Mouse (Mus musculus): ENCODE data around the gene Trappc4. TPM values are rescaled to one million over a fixed set of nuclear protein-coding genes. Genes with fewer than 3 reads are reported as not detected.
"Not testable (repeated sequence)": the region's sequence is repeated elsewhere in the genome, so short reads cannot be mapped to it uniquely, and the experiment has no call there.

Trappc4 gene
- total RNA-seq (2021) = 10 to 100 TPM; 41.4 to 42.4 TPM

DNA sequence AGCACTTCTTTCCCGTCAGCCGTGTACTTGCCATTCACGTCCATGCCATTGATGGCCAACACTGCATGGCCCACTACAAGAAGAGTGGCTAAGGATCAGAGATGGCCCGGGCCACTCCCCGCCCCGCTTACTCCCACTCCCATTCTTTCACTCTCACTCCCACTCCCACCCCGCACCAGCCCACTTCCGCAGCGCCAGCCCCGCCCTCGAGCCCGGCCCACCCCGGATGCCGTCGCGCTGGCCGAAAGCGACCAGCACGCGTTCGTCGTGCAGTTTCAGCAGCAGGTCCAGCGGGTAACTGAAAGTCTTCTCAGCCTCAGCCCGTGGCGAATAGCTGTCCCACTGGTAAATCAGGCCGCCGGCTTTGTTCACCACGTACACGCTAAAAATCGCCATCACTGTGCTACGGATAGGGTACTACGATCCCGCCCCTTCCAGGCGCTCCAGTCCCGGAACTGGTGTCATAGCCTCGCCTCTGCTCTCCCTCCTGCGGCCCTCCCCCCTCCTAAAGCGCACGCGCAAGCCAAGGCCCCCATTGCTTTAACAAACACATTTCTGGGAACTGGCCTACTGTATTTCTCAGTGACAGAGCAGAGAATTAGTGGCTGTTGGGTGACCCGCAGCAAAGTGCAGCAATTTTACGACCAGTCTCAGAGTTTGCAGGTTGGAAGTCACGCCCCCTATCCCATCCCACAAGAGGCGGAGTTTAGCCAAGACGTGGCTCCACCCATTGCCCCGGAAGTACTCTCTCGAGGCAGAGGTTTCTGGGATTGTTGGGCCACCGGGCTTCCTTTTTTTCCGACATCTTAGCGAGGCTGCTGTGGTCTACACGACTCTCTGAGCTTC, at the start of gene Trappc4, which contains the start of gene Rps25:
TSS of gene Trappc4 (minus strand) at position 695 of the 846 bp plus-strand sequence.
TSS of gene Rps25 (plus strand) at position 234 of the 846 bp plus-strand sequence.
- peak; percentile 94 for DNase-seq

- DNase-seq = no peak
Observed at GRCm38 (mm10) chr9:44454891-44455220, 47.5 kb upstream of the Trappc4 start, which contains the start of gene Upk2. Upk2 (minus strand) TSS chr9:44454976.

GRCm38 (mm10) chr9:44454132-44454890, 46.9 kb upstream of the Trappc4 start:
- peak; percentile 91 for DNase-seq

- DNase-seq = no peak
Observed at GRCm38 (mm10) chr9:44450387-44450786, 43.0 kb upstream of the Trappc4 start.

DNA sequence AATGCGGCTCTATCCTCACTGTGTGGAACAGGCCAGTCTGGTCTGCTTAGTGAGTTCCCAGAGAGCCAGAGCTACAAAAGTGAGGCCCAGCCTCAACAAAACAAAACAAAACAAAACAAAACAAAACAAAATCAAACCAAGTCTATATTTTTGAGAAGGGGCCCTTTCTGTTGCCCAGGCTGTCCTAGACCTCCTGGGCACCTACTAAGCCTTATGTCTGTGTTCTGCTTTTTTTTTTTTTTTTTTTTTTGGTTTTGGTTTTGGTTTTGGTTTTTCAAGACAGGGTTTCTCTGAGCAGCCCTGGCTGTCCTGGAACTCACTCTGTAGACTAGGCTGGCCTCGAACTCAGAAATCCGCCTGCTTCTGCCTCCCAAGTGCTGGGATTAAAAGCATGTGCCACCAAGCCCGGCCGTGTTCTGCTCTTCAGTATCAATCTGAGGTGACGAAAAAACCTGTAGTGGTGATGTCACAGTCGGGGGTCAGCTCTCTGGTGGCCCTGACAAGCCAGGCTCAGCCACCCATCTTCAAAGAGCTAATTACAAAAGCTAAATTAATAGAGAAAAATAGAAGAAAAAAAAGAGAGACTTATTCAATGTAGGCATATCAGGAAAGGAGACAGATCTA, 37.1 kb upstream of the Trappc4 start:
- DNase-seq = not testable (repeated sequence)

DNA sequence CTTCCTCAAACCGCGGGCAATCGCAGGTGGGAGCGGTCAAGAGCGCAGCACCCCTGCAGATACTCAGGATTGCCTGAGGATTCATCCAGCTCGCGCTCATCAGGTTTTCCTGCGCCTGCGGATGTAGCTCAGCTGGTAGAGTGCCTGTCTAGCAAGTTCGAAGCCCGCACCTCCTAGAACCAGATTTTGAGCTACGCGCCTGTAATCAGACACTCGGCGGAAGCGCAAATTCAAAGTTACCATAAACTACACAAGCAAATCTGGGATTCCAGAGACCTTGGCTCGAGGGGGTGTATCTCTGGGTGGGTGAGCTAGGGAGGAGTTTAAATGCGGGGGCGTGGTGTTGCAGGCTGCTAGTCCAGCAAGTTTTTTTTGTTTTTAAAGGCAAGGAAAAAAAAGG, 33.6 kb upstream of the Trappc4 start, which contains the start of gene Foxr1:
TSS of gene Foxr1 (minus strand) at position 176 of the 400 bp plus-strand sequence.
- no peak for DNase-seq

DNA sequence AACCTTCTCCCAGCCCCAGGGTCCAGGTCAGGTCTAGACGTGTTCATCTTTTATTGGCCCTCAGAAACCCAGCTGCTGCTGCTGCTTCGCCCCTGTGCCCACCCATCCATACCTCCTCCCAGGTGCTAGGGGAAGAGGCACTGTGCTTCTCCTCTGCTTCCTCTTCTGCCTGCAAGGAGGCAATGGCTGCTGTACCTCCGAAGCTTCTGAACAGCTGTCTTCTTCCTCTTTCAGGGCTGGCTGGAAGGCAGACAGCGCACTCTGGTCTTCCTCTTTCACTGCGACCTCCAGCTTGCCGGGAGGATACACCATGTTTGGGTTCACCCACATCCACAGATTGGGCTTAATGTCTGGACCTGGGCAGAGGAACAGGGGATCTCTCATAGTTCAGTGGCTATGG, 28.3 kb upstream of the Trappc4 start:
- DNase-seq = no peak

- no peak for DNase-seq
Observed at GRCm38 (mm10) chr9:44432577-44433185, 25.3 kb upstream of the Trappc4 start.

DNA sequence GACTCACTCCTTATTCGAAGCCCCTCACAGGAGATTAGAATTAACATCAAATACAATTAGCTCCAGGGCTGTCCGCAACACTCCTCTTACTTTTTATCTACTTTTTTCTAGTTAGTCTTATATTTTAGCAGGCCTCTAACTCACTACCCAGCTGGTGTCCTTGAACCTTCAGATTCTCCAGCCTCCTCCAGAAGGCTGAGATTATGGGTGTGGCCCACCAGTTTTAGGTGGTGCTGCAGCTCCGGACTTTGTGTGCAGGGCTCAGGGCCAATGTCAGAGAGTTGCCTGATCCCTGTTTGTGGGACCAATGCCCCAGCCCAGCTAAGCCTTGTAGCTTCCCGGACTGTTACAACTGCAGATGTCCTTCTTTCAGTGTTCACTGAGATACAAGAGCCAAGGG, 16.2 kb upstream of the Trappc4 start:
- DNase-seq = no peak

- DNase-seq = no peak
Observed at GRCm38 (mm10) chr9:44420280-44420898, 13.0 kb upstream of the Trappc4 start.

GRCm38 (mm10) chr9:44419730-44420129, 12.3 kb upstream of the Trappc4 start:
- DNase-seq = not testable (repeated sequence)

DNA sequence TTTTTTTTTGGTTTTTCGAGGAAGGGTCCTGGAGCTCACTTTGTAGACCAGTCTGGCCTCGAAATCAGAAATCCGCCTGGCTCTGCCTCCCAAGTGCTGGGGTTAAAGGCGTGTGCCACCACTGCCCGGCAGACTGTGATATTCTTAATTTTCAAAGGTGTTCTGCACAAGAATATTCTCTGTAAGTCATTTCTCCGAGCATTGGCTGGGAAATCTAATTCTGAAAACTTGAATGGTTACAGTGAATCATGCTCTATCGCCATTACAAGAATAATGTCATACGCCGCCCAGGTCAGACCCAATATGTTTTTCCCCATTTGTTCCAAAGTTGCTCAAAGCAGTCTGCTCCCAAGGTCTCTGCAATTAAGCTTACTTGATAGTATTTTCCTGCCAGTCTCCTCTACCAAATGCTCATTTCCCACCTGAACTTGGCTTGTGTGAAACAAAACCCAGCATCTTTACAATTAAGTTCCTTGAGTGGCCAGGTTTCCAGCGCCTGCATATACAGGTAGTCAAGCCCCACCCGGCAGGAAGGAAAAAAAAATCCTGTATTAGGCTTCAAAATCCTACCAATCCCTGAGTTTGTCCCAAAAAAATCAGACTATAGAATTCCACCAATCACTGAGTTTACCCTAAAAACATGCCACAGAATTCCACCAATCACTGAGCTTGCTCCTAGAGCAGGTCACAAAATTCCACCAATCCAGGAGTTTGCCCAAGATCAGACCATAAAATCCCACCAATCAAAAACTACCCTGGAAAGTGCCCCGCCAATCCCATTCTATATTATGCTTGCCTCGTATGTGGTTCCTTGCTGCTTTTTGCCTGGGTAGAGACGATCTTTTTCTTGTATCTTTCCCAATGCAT, 11.4 kb upstream of the Trappc4 start, which contains the start of gene Ccdc84:
TSS of gene Ccdc84 (minus strand) at position 51 of the 867 bp plus-strand sequence.
- no peak for DNase-seq

DNA sequence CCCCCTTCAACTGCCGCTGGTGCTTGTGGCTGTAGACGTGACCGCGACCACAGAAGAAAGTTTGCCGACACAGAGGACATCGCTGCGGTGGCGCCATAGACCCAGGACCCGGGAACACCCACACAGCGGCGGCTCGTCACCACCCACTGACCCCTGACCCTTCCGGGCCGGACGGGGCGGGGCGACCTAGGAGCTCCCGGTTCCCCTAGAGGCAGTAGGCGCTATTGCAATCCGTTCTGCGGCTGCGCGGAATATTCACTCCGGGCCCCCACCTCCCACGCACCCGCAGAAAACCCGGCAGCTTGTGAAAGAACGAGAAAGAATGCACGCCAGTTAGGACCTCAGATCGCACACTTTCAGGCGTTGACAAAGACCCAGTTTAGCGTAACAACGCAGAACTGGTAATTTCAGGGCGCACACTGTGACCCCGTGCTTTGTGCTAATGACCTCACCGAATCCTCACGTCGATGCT, 10.5 kb upstream of the Trappc4 start:
- DNase-seq = peak; percentile 98

- DNase-seq = no peak
Observed at GRCm38 (mm10) chr9:44417156-44417891, 9.9 kb upstream of the Trappc4 start.

- no peak for DNase-seq
Observed at GRCm38 (mm10) chr9:44412781-44413180, 5.4 kb upstream of the Trappc4 start.

GRCm38 (mm10) chr9:44412306-44412705, 4.9 kb upstream of the Trappc4 start:
- no peak for DNase-seq

DNA sequence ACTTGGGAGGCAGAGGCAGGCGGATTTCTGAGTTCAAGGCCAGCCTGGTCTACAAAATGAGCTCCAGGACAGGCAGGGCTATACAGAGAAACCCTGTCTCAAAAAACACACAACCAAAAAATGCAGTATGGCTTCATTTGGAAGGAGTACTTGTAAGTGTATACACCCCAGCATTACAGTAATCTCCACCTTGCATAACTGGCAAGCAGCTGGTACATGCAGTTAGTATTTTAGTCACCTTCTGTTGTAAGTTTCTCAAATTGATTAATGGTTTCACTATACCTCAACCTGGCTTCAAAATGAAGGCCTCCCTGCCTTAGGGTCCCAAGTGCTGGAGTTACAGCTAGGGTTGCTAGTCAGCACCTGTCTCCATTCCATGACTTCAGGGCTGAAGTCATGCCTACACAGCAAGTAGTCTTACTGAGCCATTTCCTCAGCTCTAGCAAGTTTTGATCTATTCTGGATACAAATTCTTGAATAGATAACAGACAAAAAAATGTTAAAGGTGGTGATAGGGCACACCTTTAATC, 4.3 kb upstream of the Trappc4 start:
- no peak for DNase-seq

DNA sequence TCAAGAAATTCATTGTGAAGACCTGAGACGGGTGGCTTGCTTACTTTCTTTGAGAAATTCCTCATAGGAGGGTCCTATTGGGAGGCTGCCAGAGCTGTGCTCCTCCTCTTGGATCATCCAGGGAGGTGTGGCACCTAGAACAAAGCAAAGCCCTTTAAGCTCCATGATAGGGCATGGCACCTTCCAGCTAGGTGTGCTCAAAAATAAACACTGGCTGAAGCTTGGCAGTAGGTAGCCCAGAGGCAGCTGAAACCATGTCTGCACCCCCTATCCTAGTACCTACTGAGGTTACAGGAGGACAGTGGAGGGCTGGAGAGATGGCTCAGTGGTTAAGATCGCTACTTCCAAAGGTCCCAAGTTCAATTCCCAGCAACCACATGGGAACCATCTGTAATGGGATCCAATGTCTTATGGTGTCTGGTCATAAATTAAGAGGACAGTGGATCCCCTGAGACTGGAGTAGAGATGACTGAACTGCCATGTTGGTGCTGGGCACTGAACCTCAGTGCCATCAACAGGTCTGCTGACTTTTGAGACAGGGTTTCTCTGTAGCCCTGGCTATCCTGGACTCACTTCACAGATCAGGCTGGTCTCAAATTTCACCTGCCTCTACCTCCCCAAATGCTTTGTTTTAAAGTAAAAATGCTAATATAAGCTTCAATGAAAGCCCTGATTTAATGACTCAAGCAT, 3.4 kb upstream of the Trappc4 start:
- DNase-seq = no peak

DNA sequence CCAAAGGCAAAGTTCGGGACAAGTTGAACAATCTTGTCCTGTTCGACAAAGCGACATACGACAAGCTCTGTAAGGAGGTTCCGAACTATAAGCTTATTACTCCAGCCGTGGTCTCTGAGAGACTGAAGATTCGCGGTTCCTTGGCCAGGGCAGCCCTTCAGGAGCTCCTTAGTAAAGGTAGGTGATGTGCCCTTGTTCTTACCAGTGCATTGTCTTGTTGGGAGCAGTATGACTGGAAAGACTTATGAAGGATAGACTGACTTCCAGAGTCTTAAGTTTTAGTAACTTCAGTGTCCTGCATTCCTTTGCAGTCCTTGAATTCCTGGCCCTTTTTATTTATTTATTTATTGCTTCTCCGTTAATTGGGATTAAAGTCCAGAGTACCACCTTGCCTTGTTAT, 1.3 kb upstream of the Trappc4 start:
- not testable (repeated sequence) for DNase-seq

Data from heart, postnatal 4 days (tissue).